Mouse (Mus musculus) neutrophil, adult 5-6 weeks (primary cell): ENCODE data around the gene Gm20716. TPM values are rescaled to one million over a fixed set of nuclear protein-coding genes. Genes with fewer than 3 reads are reported as not detected.

Experiments used
- ATAC-seq: fragments of 151-379, 151-347 bp; 2 replicates; pipeline ENCODE4 v1.8.0; 2017; ENCODE audit warnings: mild to moderate bottlenecking, moderate TSS enrichment; ENCODE audit not compliant: insufficient number of reproducible peaks, poor library complexity, low FRiP score, severe bottlenecking; ENCODE audit errors: extremely low read depth
- total RNA-seq: library from RNA; stranded (forward); fragments of 200-1000 nt; gene quantifications from 2 replicates; pipeline ENCODE4 v1.2.3, GENCODE M21; 2017

Gene Gm20716
- total RNA-seq, 1 experiment from 2014 or later = 44.1 TPM

DNA sequence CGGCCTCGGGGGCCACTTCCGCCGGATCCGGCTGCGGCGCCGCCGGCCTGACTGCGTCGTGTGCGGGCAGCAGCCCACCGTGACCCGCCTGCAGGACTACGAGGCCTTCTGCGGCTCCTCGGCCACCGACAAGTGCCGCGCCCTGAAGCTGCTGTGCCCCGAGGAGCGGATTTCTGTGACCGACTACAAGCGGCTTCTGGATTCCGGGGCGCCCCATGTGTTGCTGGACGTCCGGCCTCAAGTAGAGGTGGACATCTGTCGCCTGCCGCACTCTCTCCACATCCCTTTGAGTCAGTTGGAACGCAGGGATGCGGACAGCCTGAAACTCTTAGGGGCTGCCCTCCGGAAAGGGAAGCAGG lies 1.3 kb upstream of the Gm20716 start:
- ATAC-seq = no peak

DNA sequence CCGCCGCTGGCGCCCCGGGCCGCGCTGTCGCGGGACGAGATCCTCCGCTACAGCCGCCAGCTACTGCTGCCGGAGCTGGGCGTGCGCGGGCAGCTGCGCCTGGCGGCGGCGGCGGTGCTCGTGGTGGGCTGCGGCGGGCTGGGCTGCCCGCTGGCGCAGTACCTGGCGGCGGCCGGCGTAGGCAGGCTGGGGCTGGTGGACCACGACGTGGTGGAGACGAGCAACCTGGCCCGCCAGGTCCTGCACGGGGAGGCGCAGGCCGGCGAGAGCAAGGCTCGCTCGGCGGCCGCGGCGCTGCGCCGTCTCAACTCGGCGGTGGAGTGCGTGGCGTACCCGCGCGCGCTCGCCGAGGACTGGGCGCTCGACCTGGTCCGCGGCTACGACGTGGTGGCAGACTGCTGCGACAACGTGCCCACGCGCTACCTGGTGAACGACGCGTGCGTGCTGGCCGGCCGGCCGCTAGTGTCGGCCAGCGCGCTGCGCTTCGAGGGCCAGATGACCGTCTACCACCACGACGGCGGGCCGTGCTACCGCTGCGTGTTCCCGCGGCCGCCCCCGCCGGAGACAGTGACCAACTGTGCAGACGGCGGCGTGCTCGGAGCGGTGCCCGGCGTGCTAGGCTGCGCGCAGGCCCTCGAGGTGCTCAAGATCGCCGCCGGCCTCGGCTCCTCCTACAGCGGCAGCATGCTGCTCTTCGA lies 758 bp upstream of the Gm20716 start:
- no peak for ATAC-seq

DNA sequence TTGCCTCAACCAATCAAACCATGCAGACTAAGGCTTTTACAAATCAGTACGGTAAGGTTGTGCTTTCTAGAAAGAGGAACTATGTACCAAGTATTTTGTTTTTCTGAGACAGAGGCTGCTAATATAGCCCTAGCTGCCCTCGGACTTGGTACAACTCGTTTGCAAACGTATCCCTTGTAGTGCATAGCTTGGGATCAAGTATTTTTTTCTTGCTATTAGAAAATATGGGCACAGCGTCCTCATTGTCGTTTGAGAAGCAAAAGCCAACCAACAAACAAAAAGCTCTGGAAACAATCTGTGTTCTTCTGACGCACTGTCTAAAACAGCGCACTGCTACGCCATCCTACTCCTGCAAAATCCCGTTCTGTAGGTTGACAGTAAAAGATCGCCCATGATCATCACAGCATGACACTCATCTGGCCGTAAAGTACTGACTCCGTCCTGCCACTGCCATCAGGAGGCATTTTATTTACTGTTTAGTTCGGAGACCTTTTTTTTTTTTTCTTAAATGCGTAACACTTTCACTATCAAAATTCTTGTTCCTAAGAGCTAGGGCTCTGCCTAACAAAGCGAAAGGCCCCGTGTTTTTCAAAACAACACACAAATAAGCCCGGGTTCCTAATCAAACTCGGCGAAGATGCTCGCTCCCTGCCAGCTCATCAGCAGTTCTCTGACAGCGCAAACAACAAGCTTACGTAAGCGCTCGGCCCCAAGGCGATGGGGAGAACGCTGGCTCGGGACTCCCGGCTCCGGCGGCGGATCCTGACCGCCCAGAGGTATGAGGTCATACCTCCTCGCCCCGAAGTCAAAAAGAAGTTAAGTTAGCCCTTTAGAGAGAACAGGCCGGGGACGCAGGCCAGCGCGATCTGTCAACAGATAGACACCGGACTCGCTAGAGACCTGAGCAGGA lies 793 bp downstream of the Gm20716 start:
- no peak for ATAC-seq

DNA sequence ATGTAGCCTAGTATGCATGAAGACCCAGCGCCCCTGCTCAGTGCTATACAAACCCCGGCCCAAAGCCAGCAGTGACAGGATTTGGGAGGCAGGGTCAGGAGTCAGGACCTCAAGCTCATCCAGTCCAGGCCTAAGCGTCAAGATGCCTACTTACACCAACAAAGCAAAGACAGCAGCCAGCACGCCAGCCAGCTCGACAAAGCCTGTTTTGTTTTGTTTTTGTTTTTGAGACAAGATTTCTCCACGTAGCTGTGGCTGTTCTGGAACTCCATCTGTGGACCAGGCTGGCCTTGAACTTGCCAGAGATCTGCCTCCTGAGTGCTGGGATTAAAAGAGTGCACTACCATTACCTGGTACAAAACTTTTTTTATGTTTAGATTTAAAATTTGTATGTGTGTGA lies 6.8 kb downstream of the Gm20716 start:
- no peak for ATAC-seq

DNA sequence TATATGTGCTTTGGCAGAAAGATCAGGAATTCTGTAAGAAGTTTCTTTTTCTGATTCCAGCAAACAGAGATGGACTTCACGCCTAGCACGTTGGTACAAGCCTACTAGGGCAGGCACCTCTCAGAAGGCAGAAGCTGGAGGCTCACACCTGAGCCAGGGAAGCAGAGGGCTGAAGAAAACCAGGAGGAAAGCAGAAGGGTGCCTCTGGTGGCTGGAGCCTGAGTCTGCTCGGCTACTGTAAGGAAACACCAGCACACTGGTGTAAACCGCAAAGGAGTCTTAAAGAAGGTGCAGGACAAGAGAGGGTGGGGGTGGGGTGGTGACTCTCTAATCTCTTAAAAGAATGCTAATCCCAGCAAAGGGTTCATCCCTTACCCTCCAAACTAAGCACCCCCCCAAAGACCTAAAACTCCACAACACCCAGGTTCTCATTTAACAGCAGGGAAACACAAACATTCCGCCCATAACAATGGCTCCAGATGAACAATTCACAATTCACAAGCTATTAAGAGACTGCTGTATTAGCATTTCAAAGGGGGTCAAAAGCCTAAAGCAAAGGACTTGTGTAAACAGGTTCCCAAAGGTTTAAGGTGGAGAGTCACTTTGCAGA lies 16.3 kb downstream of the Gm20716 start:
- no peak for ATAC-seq

DNA sequence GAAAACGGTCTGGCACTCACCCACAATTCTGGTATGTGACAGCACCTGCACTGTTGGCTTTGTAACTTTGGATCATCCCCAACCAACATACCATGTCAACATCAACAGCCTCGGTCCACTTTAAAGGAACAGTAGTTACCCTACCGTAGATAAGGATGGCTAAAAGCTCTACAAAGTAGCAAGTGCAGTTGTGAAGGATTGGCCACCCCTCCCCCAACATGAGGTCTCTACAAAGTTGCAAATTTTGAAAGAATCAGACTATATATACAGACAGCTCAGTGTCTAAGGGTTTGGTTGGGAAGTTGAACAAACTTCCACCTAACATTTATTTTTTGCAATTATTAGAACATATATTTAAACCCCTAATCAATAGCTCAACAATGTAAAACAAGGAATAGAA lies 22.3 kb downstream of the Gm20716 start:
- ATAC-seq = no peak

DNA sequence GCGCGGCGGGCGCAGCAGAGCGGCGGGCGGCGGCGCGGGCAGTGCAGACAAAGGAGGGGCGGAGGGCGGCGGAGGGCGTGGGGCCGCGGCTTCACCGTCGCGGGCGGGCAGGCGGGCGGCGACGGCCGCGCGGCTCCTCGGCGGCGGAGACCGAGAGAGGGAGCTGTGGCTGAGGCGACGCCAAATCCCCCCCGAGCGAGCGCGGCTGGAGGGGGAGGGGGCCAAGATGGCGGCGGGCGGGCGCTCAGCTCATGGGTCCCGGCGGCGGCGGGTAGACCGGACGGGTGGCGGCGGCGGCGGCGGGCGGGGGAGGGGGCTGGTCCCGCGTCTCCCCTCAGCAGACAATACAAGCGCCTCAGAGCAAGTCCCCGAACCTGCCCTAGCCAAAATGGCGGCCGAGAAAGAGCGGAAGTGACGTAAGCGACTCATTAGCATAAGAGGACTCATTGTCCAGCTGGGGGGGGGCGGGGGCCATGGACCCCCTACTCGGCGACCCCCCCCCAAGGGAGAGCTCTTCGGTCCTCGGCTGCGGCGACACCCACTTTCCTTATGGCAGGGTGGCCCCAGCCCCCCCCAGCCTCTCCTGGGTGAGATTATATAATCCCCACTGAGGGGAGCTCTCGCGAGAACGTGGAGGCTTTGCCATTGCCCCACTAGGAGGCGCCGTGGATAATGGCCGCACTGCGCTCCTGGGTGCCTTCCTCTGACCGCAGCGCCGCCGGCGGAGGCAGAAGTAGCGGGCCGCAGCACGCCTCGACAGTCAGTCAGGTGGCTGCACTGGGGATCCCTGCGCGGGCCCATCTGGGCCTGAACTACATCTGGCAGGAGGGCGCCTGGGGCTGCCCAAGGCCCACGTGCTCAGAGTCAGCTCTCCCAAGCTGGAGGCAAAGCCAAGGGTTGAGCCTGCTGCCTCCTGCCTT lies 23.2 kb downstream of the Gm20716 start, which contains the start of gene Adnp:
Gene Adnp (minus strand): TSS at position 388 of the 920 bp plus-strand sequence.
- ATAC-seq = peak; percentile 89

DNA sequence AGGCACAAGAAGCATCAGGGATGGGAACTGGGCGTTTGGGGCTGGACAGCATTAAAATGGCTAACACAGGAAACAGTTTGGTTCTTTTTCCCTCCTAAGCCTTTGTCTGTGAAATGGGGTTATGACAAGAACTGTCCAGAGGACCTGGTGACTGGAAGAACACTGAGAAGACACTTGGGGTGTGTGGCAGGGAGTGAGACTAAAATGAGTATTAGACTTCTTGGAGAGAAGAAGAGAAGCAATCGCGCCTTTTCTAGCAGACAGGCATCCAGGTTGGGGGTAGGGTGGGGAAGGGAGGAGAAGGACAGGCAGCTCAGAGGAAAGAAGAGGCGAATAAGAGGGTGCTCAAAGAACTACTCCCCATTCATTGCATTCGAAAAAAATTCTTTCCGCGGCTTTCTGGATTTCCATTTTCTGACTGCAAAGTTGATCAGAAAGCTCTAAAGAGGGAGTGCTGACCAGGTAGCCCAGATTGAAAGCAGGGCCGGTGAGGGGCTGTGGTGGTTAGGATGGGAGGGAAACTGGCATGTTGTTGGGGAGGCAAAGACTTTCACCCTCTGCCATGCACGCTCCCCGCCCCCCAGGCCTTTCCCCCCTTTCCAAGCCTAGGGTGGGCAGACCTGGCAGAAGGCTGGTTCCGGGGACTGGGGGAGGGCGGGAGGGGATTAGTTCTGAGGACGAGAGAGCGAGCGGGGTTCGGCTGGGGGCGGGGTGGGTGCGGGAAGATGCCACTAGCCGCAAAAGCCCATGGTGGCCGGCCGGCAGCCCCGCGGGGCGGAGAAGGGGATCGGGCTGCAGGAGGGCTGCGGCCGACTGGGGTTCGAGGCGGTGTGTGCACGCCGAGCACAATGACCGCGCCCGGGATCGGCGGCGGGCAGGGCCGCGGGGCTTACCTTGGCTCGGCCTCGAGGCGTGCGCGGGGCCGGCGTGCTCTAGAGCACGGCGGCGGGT lies 24.2 kb downstream of the Gm20716 start:
- no peak for ATAC-seq

DNA sequence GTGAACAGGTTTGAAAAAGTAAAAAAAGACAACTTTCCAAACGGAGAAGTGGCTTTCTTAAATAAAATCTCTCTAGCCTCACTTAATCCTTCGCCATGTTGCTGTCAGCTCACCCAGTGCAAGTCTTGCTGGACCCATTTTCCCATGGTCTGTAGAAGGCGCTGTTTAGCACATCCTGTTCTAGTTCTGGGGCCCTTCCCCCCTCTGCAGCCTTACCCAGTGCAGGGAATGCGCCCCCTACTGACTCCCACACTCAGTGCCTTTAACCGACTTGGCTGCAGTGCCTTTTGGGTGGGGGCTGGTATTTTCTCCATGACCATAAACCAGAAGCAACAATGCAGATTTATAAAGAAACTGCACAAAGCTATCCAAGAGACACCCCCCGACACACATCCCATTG lies 24.9 kb downstream of the Gm20716 start:
- peak; percentile 75 for ATAC-seq

DNA sequence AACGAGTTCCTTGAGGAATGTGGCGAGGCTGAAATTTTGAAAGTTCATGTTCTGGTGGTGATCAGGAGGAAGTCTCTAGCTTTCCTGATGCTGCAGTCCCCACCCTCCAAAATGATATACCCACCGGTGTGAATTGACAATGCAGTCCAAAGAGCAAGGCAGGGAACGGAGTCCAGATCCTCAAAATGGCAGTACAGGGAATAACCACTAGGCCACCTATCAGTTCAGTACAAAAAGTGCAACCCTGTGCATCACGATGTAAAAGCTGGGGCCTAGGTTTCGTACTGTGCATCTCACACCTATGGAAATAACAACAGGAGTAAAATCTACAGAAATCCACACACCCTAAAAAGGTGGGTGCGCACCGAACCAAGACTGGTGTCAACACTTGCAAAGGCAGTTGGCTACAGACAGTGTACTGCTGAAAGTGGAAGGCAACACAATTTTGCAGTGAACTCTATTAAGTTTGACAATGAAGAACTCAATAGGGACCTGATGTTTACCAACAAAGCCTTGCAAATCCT lies 25.6 kb downstream of the Gm20716 start:
- ATAC-seq = no peak

DNA sequence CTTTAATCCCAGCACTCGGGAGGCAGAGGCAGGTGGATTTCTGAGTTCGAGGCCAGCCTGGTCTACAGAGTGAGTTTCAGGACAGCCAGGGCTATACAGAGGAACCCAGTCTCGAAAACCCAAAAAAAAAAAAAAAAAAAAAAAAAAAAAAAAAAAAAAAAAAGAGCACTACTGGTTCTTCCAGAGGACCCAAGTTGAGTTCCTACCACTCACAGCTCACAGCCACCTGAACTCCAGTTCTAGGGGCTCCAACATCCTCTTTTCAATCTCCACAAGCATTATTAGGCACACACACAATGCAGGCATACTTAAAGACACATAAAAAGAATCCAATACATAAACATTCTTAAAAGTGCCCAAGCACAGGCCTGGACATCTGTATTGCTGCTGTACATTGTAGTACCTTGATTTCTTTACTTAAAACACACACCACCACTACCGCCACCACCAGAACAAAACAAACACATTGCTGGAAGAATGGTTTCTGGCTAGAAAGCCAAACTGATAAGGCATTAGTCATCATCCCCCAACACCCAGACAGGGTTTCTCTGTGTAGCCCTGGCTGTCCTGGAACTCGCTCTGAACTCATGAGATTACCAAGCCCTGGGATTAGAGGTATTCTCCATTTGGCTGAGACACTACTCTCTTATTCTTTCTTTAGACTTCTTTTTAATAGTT lies 30.0 kb downstream of the Gm20716 start:
- ATAC-seq = no peak

DNA sequence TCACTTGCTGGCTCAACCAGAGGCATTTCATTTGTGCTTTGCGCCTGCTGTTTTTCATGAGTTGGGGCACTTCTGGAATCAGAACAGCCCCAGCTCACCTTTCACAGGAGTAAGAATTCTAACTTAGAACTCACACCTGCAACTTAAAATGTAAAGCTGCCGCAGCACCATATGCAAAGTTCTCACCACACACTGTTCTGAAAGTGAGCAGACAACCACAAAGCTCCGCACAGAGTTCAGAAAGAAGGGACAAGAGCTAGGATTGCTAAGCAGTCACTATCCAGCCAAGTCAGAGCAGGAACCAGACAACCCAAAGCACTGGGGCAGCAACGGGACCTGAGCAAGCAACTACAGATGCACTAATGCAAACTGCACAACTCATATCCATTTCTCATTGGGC lies 30.7 kb downstream of the Gm20716 start:
- ATAC-seq = no peak

DNA sequence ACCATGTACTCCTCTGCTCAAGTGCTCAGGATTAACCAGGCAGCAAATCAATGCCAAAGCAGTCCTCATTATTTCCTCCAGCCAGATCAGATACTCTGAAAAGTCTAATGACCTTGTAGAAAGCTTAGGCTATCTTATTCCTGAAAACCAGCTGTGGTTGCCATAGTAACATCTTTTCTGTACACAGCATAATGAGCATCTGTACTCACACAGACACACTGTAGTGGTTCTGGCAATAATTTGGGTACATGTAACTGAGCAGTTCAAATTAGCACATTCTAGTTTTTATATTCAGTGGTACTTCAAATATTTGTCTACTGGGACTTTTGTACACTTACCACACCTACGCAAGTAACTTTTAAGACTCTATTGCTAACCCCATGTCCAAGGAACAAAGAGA lies 31.7 kb downstream of the Gm20716 start:
- ATAC-seq = no peak

DNA sequence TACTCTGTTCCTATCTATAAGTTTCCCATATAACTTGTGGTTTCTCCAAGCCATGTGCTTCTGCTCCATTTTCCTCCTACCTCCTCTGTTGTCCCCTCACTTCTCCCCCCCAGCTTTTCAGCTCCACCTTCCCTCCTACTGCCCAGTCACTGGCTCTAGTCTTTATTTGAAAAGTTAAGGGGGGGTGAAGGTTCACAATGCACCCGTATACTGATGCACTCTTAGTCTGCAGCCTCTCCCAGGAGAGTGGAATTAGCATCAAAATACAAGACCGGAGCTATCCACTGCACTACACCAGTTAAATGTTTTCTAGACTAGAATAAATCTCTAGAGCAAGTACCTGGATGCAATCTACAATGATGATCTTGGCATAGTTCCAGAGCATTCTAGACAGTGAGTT lies 34.4 kb downstream of the Gm20716 start:
- ATAC-seq = no peak

DNA sequence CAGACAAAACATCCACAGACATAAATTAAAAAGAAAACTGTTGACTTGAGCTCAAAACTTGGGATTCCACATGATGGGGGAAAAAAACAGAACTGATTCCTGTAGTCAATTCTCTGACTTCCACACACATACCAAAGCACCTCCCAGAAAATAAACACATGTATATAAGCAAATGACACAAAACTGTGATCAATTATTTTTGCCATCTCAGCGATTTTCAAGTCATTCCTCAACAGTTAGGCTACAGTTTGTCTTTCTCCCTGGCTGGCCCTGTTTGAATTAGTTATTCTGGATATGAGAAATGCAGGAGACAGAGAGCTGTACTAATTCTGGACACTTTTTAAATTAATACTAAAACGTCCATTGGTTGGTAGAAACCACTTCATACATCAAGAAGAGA lies 36.5 kb downstream of the Gm20716 start:
- no peak for ATAC-seq

DNA sequence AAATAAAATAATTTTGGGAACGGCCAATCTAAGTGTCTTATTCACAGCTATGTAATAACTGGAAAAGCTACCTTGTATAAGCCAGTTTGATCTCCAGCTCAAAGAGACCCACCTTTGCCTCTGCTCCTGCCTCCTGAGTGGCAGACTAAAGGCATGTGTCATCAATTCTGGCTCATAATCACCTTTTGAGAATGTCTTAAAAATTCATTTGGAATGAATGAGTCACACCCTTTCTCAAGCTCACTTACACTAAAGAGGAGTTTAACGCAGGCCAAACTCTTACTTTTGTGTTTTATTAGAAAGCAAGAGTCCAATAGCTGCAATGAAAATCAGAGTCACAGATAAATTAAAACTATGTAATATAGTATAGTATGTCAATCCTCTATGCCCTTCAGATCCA lies 38.3 kb downstream of the Gm20716 start:
- ATAC-seq = no peak

DNA sequence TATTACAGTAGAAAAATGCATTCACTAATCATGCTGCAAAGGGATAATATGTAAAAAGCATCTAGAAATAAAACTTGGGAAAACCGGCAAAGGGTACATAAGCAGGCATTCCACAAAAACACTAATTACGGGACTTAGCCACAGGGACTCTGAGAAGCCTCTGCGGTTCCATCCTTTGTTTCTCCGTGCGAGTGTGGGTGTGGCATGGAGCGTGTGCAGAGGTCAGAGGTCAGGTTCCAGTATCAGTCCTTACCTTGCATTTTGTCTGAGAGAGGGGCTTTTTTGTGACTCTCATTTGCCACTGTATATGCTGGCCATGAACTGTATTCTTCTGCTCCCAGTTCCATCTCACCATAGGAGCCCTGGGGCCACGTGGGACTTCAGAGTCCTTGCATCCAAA lies 54.2 kb downstream of the Gm20716 start:
- ATAC-seq = no peak
